Mouse (Mus musculus) intestine, embryonic 16.5 days (tissue): ENCODE measurements at regions not wholly inside any gene's neighbourhood (a gene's known extent, or its start where the extent isn't known, plus 50 kb on each side); places are given as distances from the start of the nearest gene placed in this dataset.
"Not testable (repeated sequence)": the region's sequence is repeated elsewhere in the genome, so short reads cannot be mapped to it uniquely, and the experiment has no call there.

Experiments
- ATAC-seq: fragments of 200-750 bp; cut with Nextera tagmentation; 2 replicates; pipeline ENCODE4 v1.8.0; 2017; ENCODE audit warnings: moderate TSS enrichment, moderate library complexity
- H3K27ac ChIP-seq: fragments of 300-500 bp; sonication (generic); 2 replicates; pipeline ENCODE4 v1.5.1; 2014; ENCODE audit warnings: mild to moderate bottlenecking, low read length
- H3K27me3 ChIP-seq: fragments of 300-500 bp; sonication (generic); replicated peaks from 2 replicates; pipeline ENCODE4 v1.6.1; 2014; ENCODE audit warnings: low read length, control low read depth, mixed read lengths; ENCODE audit not compliant: control insufficient read depth, insufficient read depth
- H3K36me3 ChIP-seq: fragments of 300-500 bp; sonication (generic); 2 replicates; pipeline ENCODE4 v1.6.1; 2014; ENCODE audit warnings: low read length, control low read depth; ENCODE audit not compliant: control insufficient read depth, insufficient read depth
- H3K4me1 ChIP-seq: fragments of 300-500 bp; sonication (generic); 2 replicates; pipeline ENCODE4 v1.6.1; 2014; ENCODE audit warnings: low read length, control low read depth, mixed read lengths; ENCODE audit not compliant: control insufficient read depth, insufficient read depth
- H3K4me2 ChIP-seq: fragments of 300-500 bp; sonication (generic); 2 replicates; pipeline ENCODE4 v1.6.1; 2014; ENCODE audit warnings: low read depth, low read length, control low read depth
- H3K4me3 ChIP-seq: fragments of 300-500 bp; sonication (generic); 2 replicates; pipeline ENCODE4 v1.5.1; 2014; ENCODE audit warnings: mild to moderate bottlenecking, low read length
- H3K9ac ChIP-seq: fragments of 300-500 bp; sonication (generic); 2 replicates; pipeline ENCODE4 v1.6.1; 2014; ENCODE audit warnings: low read depth, low read length
- H3K9me3 ChIP-seq: fragments of 300-500 bp; sonication (generic); 2 replicates; pipeline ENCODE4 v1.6.1; 2016; ENCODE audit warnings: low read length, control low read depth; ENCODE audit not compliant: control insufficient read depth
- WGBS: fragments of 180-500 bp; shearing (Covaris S2); extraction: QIAGEN DNeasy Blood & Tissue Kit; methylation state at CpG from one replicate; pipeline ENCODE4 v1.1.7; 2014; 5-methylcytosine and 5-hydroxymethylcytosine counted together

DNA sequence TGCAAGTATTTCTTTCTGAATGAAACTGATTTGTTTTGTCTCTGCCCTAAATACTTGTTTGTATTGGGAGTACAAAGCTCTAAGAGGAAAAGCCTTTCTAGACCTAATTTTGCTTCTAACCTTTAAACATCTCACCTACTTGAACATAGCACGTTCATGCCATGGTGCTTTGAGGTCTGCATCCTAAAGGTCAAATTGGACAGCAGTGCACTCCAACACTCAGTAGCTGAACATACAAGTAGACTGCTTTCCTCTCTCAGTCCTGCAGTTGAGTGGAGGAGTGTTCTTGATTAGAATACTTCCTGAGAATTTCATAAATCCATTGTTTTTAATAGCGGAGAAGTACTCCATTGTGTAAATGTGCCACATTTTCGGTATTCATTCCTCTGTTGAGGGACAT, 1397.2 kb upstream of the 1700008P02Rik start:
- H3K9ac ChIP-seq = no peak overlapping the region
- H3K4me1 ChIP-seq = no peaks in the 10 kb centered on the region
- H3K4me2 ChIP-seq = no peak overlapping the region
- WGBS = 83% methylated on average over 3 of the region's 3 CpGs
- H3K27me3 ChIP-seq = no peaks in the 10 kb centered on the region
- no peak for ATAC-seq
- H3K36me3 ChIP-seq = no peaks in the 10 kb centered on the region
- H3K4me3 ChIP-seq = no peak overlapping the region
- no peaks in the 10 kb centered on the region for H3K9me3 ChIP-seq
- no peak overlapping the region for H3K27ac ChIP-seq

DNA sequence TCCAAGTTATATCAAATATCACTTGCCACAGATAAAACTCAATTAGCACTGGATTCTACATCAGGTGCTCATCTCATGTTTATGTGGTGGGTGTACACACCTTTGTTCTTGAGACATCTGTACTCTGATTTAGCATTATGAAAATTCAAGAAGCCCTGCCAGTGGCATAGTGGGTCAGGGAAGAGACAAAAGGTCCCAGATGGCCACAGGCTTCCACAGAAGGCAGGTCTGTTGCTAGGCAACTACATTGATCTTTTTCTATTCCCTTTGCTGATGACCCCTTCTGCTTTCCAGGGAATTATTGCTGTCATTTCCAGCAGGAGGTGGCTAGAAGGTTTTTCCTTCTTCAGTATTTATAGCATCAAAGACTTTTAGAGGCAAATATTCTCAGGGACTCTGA, 1396.7 kb upstream of the 1700008P02Rik start:
- H3K27ac ChIP-seq = no peak overlapping the region
- H3K9ac ChIP-seq = no peak overlapping the region
- ATAC-seq = no peak
- no peaks in the 10 kb centered on the region for H3K4me1 ChIP-seq
- no peaks in the 10 kb centered on the region for H3K9me3 ChIP-seq
- no peak overlapping the region for H3K4me3 ChIP-seq
- no peaks in the 10 kb centered on the region for H3K27me3 ChIP-seq
- H3K36me3 ChIP-seq = no peaks in the 10 kb centered on the region
- no peak overlapping the region for H3K4me2 ChIP-seq

DNA sequence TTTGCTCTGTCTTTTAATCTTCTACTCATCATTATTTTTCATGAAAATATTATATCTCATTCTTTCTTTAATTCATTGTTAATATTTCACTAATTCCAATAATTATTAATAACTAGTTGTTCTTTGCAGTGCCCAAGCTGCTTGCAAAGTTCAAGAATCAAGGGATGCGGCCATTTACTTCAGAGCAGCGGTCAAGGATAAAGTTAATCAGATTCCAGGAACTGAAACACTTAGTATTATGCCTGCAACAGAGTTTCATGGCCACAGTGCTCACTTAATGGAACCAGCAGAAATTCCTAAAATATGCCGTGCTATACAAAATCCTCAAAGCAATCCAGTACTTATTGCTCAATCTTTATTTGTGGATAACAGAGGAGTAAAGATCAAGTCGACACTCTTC, 1389.7 kb upstream of the 1700008P02Rik start:
- Histone ChIP-seq H3K4me3 (no peak overlapping the region), H3K4me1 (no peaks in the 10 kb centered on the region), H3K9me3 (no peaks in the 10 kb centered on the region), H3K27me3 (no peaks in the 10 kb centered on the region), H3K9ac (no peak overlapping the region), H3K27ac (no peak overlapping the region), H3K4me2 (no peak overlapping the region), H3K36me3 (no peaks in the 10 kb centered on the region)
- 80% methylated on average over 4 of the region's 4 CpGs for WGBS
- no peak for ATAC-seq

DNA sequence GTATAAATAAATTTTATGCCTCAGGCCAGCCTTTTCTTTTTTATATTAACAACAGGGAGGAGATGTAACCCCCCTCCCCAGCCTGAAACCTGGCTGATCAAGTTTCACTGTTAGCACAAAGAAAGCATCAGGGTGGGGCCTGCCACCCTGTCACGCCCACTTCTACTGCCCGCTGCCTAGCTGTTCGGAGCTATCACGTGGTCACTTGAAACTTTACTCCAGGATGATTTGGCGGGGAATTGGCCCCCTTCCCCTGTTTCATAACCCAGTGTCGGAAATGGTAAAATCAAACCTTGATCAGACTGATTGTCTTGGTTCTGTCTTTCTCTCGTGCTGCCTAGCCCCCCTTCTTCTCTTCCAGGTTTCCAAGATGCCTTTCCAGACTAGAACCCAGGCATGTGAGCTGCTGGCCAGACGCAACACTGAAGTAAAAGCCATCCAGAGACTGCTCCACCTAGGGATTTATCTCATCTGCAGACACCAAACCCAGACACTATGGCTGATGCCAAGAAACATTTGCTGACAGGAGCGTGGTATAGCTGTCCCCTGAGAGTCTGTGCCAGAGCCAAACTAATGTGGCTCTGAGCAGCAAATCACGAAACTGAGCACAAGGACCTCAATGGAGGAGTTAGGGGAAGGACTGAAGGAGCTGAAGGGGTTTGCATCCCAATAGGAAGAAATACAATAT, 1386.6 kb upstream of the 1700008P02Rik start:
- Histone ChIP-seq H3K4me2 (peak overlapping the region; percentile 38; the same call in 1 of the 2 replicates), H3K9me3 (no peaks in the 10 kb centered on the region), H3K9ac (no peak overlapping the region), H3K36me3 (no peaks in the 10 kb centered on the region), H3K4me3 (no peak overlapping the region), H3K27ac (no peak overlapping the region), H3K27me3 (no peaks in the 10 kb centered on the region), H3K4me1 (no peaks in the 10 kb centered on the region)
- ATAC-seq = peak; percentile 92
- WGBS = 58% methylated on average over 10 of the region's 10 CpGs

DNA sequence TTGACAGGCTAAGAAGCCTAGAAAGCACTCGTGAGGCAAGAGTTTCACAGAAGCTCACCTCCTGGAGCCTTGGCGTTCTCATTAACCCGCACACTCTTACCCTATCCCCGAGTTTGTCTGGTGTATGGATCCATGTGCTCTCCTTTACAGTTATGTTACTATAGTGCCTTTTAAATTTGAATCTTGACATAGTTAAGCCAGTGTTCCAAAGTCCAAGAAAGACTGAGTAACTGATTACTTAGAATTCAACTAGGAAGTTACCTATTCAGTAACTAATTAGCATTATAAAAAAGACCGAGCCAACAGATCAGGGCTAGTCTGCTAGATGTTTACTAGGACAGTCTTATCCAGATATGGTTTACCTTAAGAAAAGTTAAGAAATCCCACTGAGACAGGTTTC, 1386.0 kb upstream of the 1700008P02Rik start:
- no peaks in the 10 kb centered on the region for H3K27me3 ChIP-seq
- no peak overlapping the region for H3K9ac ChIP-seq
- 51% methylated on average over 5 of the region's 5 CpGs for WGBS
- no peaks in the 10 kb centered on the region for H3K4me1 ChIP-seq
- no peaks in the 10 kb centered on the region for H3K36me3 ChIP-seq
- ATAC-seq = peak; percentile 89
- H3K27ac ChIP-seq = no peak overlapping the region
- no peaks in the 10 kb centered on the region for H3K9me3 ChIP-seq
- no peak overlapping the region for H3K4me3 ChIP-seq
- H3K4me2 ChIP-seq = no peak overlapping the region

DNA sequence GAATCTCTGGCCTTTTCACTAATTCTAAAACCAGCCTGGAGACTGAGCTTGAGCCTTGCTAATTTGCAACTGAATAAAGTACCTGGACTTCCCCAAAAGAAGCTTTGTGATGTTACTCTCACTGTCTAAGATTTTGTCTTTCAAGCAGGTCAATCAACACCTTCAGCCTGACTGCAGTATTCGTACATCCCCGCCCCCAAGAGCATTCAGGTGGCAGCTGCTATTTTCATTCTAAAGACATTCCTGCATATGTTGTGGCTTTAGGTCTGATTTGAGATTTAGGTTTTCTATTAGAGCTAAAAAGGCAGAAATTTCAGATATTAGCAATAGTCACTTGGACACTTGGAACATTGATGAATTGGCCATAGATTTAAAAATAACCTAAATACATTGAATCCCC, 1385.4 kb upstream of the 1700008P02Rik start:
- H3K36me3 ChIP-seq, H3K4me1 ChIP-seq, H3K27me3 ChIP-seq, ATAC-seq, H3K9me3 ChIP-seq, H3K4me2 ChIP-seq, H3K4me3 ChIP-seq, H3K9ac ChIP-seq, H3K27ac ChIP-seq: not testable (repeated sequence)
- 94% methylated on average over 2 of the region's 2 CpGs for WGBS

DNA sequence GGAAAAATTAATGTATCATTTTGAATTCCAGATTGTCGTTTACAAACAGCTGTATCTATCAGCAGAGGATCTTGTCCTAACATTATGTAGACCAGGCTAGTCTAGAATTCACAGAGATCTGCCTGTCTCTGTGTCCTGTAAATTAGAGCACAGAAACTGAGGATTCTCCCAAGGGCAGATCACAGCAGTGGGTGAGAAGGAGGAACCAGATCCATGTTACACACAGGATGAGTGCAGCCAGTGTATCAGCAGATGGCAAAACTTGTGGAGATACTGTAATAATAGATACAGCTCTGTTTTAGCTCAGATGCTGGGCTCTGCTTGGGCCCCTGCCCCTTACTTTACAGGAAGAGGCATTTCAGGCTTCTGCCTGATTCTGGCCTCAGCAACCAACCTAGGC, 1384.0 kb upstream of the 1700008P02Rik start:
- Histone ChIP-seq H3K27me3 (no peaks in the 10 kb centered on the region), H3K4me2 (no peak overlapping the region), H3K9me3 (no peaks in the 10 kb centered on the region), H3K4me3 (no peak overlapping the region), H3K36me3 (no peaks in the 10 kb centered on the region), H3K27ac (no peak overlapping the region), H3K4me1 (no peaks in the 10 kb centered on the region), H3K9ac (no peak overlapping the region)
- ATAC-seq = no peak
- 87% methylated on average over 1 of the region's 1 CpGs for WGBS

DNA sequence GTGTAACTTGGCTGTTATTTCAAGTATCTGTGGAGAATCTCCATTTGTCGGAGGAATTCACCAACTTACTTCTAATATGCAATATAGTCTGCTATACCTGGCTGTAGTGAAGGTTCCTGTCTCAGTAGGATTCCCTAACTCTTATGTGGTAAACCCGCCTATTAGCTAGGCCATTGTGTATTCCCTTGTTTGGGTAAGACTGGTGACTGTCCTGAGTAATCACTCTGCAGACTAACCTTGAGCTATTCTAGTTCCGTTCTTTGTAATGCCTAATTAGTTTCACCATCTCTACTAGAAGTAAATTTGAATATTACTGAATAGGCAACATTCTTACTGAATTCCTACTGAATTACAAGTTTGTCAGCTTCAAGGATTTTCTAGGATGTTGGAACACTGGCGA, 1380.8 kb upstream of the 1700008P02Rik start:
- Histone ChIP-seq H3K27me3 (no peaks in the 10 kb centered on the region), H3K9ac (no peak overlapping the region), H3K4me3 (no peak overlapping the region), H3K4me2 (no peak overlapping the region), H3K9me3 (no peaks in the 10 kb centered on the region), H3K4me1 (no peaks in the 10 kb centered on the region), H3K27ac (no peak overlapping the region), H3K36me3 (no peaks in the 10 kb centered on the region)
- WGBS = 88% methylated on average over 4 of the region's 4 CpGs
- ATAC-seq = no peak

DNA sequence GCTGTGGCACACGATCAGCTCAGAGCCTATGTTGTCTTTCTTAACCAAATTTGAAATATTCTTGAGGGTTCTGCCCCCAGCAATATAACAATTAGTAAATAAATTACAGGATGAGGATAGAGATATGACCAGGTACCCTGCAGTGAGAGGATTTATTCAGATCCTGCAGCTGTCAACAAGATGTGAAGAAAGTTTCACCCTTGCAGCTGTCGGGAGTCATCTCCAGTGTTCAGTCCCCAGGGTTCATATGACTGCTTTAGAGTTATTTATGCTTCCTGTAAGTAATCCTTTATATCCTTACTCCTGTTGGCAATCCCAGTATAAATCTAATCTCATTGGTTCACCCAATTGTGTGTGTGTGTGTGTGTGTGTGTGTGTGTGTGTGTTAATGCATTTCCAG, 1372.1 kb upstream of the 1700008P02Rik start:
- Histone ChIP-seq H3K4me3 (no peak overlapping the region), H3K4me2 (no peak overlapping the region), H3K9ac (no peak overlapping the region), H3K27me3 (no peaks in the 10 kb centered on the region), H3K4me1 (no peaks in the 10 kb centered on the region), H3K27ac (no peak overlapping the region), H3K9me3 (no peaks in the 10 kb centered on the region), H3K36me3 (no peaks in the 10 kb centered on the region)
- ATAC-seq = no peak
- WGBS = 78% methylated on average over 2 of the region's 2 CpGs

DNA sequence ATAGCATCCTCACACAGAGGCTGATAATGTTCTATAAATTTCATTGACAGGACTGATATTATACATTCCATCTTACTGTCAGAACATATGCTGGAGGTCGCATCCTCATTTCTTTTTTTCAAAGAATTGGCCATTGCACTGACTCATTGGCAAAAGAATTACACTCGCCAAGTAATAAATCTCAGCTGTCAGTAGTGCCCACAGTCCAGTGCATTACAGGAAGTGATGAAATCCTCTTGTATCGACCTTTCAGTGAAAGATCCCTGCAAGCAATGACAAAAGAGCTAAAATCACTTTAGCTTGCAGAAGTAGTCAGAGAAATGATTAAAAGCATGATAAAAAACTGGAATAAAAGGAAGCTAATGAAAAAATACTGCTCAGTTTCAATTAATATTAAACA, 1353.0 kb upstream of the 1700008P02Rik start:
- Histone ChIP-seq H3K27ac (no peak overlapping the region), H3K36me3 (no peaks in the 10 kb centered on the region), H3K27me3 (no peaks in the 10 kb centered on the region), H3K4me3 (no peak overlapping the region), H3K4me1 (no peaks in the 10 kb centered on the region), H3K9me3 (no peaks in the 10 kb centered on the region), H3K4me2 (no peak overlapping the region), H3K9ac (no peak overlapping the region)
- WGBS = 46% methylated on average over 3 of the region's 3 CpGs
- ATAC-seq = no peak
